Mouse (Mus musculus) embryo, embryonic 10.5 days (tissue): ENCODE measurements around the gene Cdk4.

Experiments used
- DNase-seq: peaks from one replicate; pipeline ENCODE4 v3.0.0-alpha.2; 2015; ENCODE audit warnings: low spot score

Cdk4 gene

GRCm38 (mm10) chr10:127075080-127075479 lies 11.7 kb downstream of the Cdk4 start, which contains the start of gene Agap2:
TSS of gene Agap2 (plus strand) at chr10:127075284.
- DNase-seq: no peak

GRCm38 (mm10) chr10:127075651-127076050 lies 12.3 kb downstream of the Cdk4 start:
- DNase-seq: no peak

- DNase-seq: no peak
These were observed 12.7 kb downstream of the Cdk4 start for GRCm38 (mm10) chr10:127076082-127076481.

GRCm38 (mm10) chr10:127077515-127077914 lies 14.2 kb downstream of the Cdk4 start:
- DNase-seq: no peak

GRCm38 (mm10) chr10:127078001-127078676 lies 14.8 kb downstream of the Cdk4 start:
- no peak for DNase-seq

- peak; percentile 78 for DNase-seq
These were observed 15.6 kb downstream of the Cdk4 start for GRCm38 (mm10) chr10:127078677-127079575.

- DNase-seq: peak; percentile 46
These were observed 16.5 kb downstream of the Cdk4 start for GRCm38 (mm10) chr10:127079665-127080391.

- DNase-seq: peak; percentile 30
These were observed 17.8 kb downstream of the Cdk4 start for GRCm38 (mm10) chr10:127080901-127081780.

GRCm38 (mm10) chr10:127081996-127082620 lies 18.8 kb downstream of the Cdk4 start:
- DNase-seq: peak; percentile 65

GRCm38 (mm10) chr10:127083292-127083914 lies 20.1 kb downstream of the Cdk4 start:
- DNase-seq: no peak

- DNase-seq: no peak
These were observed 20.6 kb downstream of the Cdk4 start for GRCm38 (mm10) chr10:127083915-127084306.

- no peak for DNase-seq
These were observed 21.7 kb downstream of the Cdk4 start for GRCm38 (mm10) chr10:127085052-127085451.

GRCm38 (mm10) chr10:127085633-127086032 lies 22.3 kb downstream of the Cdk4 start:
- no peak for DNase-seq

GRCm38 (mm10) chr10:127090560-127091411 lies 27.5 kb downstream of the Cdk4 start:
- DNase-seq: peak; percentile 49

- DNase-seq: no peak
These were observed 28.4 kb downstream of the Cdk4 start for GRCm38 (mm10) chr10:127091507-127092396.

- DNase-seq: no peak
These were observed 29.4 kb downstream of the Cdk4 start for GRCm38 (mm10) chr10:127092742-127093141.

GRCm38 (mm10) chr10:127094382-127094802 lies 31.1 kb downstream of the Cdk4 start:
- no peak for DNase-seq

GRCm38 (mm10) chr10:127098514-127098913 lies 35.2 kb downstream of the Cdk4 start:
- DNase-seq: no peak
